Mouse (Mus musculus): ENCODE data around the gene Lgi4.

DNA sequence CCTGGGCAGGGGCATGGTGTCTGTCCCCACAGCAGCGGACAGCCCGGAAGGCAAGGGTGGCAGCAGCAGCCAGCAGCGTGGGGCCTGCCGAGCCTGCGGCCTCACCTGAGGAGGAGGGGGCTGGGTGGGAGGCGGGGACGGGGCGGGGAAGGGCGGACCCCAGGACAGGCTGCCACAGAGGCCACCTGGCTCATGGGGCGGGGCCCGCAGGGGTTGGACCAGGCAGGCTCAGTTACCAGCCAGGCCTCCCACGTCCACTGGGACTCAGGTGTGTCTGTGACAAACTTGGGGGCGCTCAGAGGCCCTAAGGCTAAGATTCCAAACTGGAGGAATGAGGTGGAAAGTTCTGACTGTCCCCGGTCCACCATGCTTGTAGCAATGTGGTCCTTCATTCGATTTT lies 56.0 kb downstream of the Lgi4 start, which contains the start of gene Hpn:
- TF ChIP-seq POLR2A (IDR thresholded peaks at IDR 0.05; ENCODE audit: low read depth, low read length) (no peak), CTCF (IDR thresholded peaks at IDR 0.05; ENCODE audit: extremely low read depth, insufficient read length, insufficient replicate concordance, low read depth, low read length) (no peak)

Data from small intestine, adult 2 months (tissue).